Mouse (Mus musculus) cortical plate, adult 2 months (tissue): Measurements from ENCODE around the gene Rcor3.

Experiments
- CTCF ChIP-seq: fragments of 200-500 bp; IDR thresholded peaks from 2 replicates; pipeline ENCODE4 v1.5.1; 2011; ENCODE audit warnings: mild to moderate bottlenecking, control low read depth, low read length; ENCODE audit not compliant: insufficient read depth; ENCODE audit errors: extremely low read depth
- POLR2A ChIP-seq: fragments of 200-500 bp; IDR thresholded peaks from 2 replicates; pipeline ENCODE4 v1.6.1; 2011; ENCODE audit warnings: mild to moderate bottlenecking, low read length, control low read depth; ENCODE audit not compliant: insufficient read depth; ENCODE audit errors: extremely low read depth

DNA sequence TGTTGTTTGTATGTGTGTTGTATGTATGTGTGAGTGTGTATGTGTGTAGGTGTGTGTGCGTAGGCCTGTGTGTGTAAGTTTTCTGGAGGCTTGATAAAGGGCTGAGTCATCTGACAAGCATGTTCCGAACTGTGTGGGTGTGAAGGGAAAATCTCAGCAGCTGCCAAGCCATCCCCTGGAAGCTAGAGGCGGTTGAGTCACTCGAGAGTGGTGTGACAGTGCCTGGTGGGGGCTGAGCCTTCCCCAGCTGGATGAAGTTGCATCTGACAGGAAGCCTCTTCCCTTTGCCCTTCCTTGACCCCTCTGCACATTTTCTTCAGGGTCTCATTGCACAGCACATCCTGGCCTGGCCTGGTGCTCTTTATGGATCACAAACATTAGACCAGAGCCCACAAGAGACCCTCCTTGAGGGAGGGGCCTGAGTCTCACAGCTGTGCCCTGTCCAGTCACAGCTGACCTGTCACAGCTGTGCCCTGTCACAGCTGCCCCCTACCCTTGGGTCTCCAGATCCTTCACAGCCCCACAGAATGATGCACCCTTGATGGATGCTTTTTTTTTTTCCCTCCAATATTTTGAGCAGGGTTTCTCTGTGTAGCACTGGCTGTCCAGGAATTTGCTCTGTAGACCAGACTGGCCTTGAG, 76.1 kb downstream of the Rcor3 start:
- TF ChIP-seq POLR2A, result no peak
- no peak for TF ChIP-seq CTCF
